Mouse (Mus musculus) heart, embryonic 16.5 days (tissue): ENCODE measurements at regions not wholly inside any gene's neighbourhood (a gene's known extent, or its start where the extent isn't known, plus 50 kb on each side); places are given as distances from the start of the nearest gene placed in this dataset.

Source experiments
- ATAC-seq: fragments of 200-750 bp; cut with Nextera tagmentation; replicated peaks from 2 replicates; pipeline ENCODE4 v1.8.0; 2017; ENCODE audit warnings: moderate number of reproducible peaks; ENCODE audit not compliant: insufficient read depth, low FRiP score; ENCODE audit errors: extremely low read depth
- H3K27ac ChIP-seq: fragments of 300-500 bp; sonication (generic); 2 replicates; pipeline ENCODE4 v1.5.1; 2014; ENCODE audit warnings: mild to moderate bottlenecking, low read length, control low read depth, moderate library complexity
- H3K27me3 ChIP-seq: fragments of 300-500 bp; sonication (generic); 2 replicates; pipeline ENCODE4 v1.6.1; 2014; ENCODE audit warnings: low read length, mixed read lengths; ENCODE audit not compliant: control insufficient read depth, insufficient read depth
- H3K36me3 ChIP-seq: fragments of 300-500 bp; sonication (generic); 2 replicates; pipeline ENCODE4 v1.6.1; 2014; ENCODE audit not compliant: control insufficient read depth, insufficient read depth
- H3K4me1 ChIP-seq: fragments of 300-500 bp; sonication (generic); 2 replicates; pipeline ENCODE4 v1.6.1; 2014; ENCODE audit warnings: low read length, mixed read lengths; ENCODE audit not compliant: control insufficient read depth, insufficient read depth
- H3K4me2 ChIP-seq: fragments of 300-500 bp; sonication (generic); 2 replicates; pipeline ENCODE4 v1.6.1; 2014; ENCODE audit warnings: low read depth, mild to moderate bottlenecking, control low read depth, low read length
- H3K4me3 ChIP-seq: fragments of 300-500 bp; sonication (generic); 2 replicates; pipeline ENCODE4 v1.5.1; 2014; ENCODE audit warnings: mild to moderate bottlenecking, control low read depth, low read length
- H3K9ac ChIP-seq: fragments of 300-500 bp; sonication (generic); 2 replicates; pipeline ENCODE4 v1.6.1; 2014; ENCODE audit warnings: low read length, control low read depth
- H3K9me3 ChIP-seq: fragments of 300-500 bp; sonication (generic); replicated peaks from 2 replicates; pipeline ENCODE4 v1.6.1; 2016; ENCODE audit warnings: low read length; ENCODE audit not compliant: control insufficient read depth
- whole genome bisulfite sequencing: fragments of 180-500 bp; shearing (Covaris S2); extraction: QIAGEN DNeasy Blood & Tissue Kit; methylation state at CpG from one replicate; pipeline ENCODE4 v1.1.7; 2014; 5-methylcytosine and 5-hydroxymethylcytosine counted together

DNA sequence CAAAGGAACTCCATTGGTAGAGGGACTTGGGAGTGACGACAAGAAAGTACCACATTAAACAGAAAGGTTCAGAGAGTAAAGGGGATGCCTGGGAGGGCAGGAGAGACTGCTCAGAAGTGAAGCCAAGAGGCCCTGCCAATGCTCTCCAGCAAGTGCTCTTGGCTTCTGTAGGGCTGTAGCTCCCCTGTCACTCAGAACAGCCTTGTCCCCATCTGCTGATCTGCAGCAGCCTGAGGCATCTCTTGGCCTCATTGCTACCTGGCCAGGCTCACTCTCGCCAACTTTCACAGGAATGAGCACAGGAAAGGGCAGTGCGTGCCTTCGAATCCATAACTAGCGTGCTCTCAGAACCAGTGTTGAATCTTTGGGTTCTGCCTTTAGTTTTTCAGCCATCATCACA is 205.2 kb upstream of the Gm10295 start:
- H3K4me1 ChIP-seq: no peaks in the 10 kb centered on the region
- H3K4me3 ChIP-seq: no peak overlapping the region
- 89% methylated on average over 5 of the region's 5 CpGs for WGBS
- no peaks in the 10 kb centered on the region for H3K36me3 ChIP-seq
- no peak overlapping the region for H3K9ac ChIP-seq
- no peak for ATAC-seq
- H3K9me3 ChIP-seq: no peaks in the 10 kb centered on the region
- no peak overlapping the region for H3K27ac ChIP-seq
- no peak overlapping the region for H3K4me2 ChIP-seq
- no peaks in the 10 kb centered on the region for H3K27me3 ChIP-seq

GRCm38 (mm10) chr7:71555476-71555875 is 204.2 kb upstream of the Gm10295 start:
- Histone ChIP-seq H3K4me1 (no peaks in the 10 kb centered on the region), H3K27me3 (no peaks in the 10 kb centered on the region), H3K9me3 (no peaks in the 10 kb centered on the region), H3K27ac (no peak overlapping the region), H3K4me2 (no peak overlapping the region), H3K36me3 (no peaks in the 10 kb centered on the region), H3K9ac (no peak overlapping the region), H3K4me3 (no peak overlapping the region)
- ATAC-seq: no peak
- 82% methylated on average over 3 of the region's 3 CpGs for WGBS

DNA sequence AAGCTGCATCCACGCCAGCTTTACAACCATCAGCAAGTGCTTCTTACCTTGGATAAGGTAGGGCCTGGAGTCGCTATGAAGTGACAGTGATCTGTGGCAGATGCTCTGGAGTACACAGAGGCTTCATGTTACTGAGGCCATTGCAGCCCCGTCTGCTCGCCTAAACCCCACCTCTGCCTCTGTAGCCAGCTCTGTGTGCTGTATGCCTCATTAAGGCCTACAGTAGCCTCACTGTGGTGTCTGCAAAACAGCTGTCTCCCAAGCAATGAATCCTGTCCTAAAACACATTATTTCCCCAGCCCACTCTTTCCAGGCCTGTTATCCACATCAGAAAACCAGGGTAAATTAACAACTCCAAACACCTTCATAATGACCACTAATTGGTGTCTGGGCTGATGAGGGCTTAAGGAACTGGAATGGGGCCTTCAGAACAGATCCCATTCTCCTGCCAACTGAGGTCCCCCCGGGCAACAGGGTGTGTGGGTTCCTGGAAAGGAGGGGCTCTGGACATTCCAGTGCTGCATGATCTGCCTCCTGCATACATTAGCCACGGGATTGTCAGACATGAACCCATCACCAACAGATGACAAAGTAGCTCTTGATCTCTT is 195.4 kb upstream of the Gm10295 start:
- Histone ChIP-seq H3K4me1 (no peaks in the 10 kb centered on the region), H3K36me3 (no peaks in the 10 kb centered on the region), H3K9me3 (no peaks in the 10 kb centered on the region), H3K9ac (no peak overlapping the region), H3K27me3 (no peaks in the 10 kb centered on the region), H3K4me2 (no peak overlapping the region), H3K4me3 (no peak overlapping the region), H3K27ac (no peak overlapping the region)
- WGBS: 60% methylated on average over 6 of the region's 6 CpGs
- ATAC-seq: no peak

DNA sequence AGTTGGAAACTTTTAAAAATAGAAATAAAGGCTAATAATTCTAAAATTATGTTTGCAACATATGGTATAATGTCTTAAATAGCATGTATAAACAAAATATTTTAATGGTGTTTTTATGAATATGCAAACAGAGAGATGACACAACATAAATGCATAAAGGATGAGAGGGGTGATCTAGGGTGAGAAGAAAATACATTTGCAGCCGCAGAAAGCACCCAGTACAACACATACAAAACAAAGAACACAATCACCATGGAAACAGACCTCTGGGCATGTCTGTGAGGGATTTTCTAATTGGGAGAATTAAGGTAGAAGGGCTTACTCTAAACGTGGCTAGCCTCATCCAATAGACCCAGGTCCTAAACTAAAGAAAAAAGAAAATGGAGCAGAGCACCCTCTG is 190.2 kb upstream of the Gm10295 start:
- H3K4me2 ChIP-seq: no peak overlapping the region
- no peaks in the 10 kb centered on the region for H3K36me3 ChIP-seq
- 65% methylated on average over 2 of the region's 2 CpGs for WGBS
- H3K4me1 ChIP-seq: no peaks in the 10 kb centered on the region
- H3K4me3 ChIP-seq: no peak overlapping the region
- no peak for ATAC-seq
- no peaks in the 10 kb centered on the region for H3K9me3 ChIP-seq
- no peaks in the 10 kb centered on the region for H3K27me3 ChIP-seq
- no peak overlapping the region for H3K27ac ChIP-seq
- no peak overlapping the region for H3K9ac ChIP-seq

DNA sequence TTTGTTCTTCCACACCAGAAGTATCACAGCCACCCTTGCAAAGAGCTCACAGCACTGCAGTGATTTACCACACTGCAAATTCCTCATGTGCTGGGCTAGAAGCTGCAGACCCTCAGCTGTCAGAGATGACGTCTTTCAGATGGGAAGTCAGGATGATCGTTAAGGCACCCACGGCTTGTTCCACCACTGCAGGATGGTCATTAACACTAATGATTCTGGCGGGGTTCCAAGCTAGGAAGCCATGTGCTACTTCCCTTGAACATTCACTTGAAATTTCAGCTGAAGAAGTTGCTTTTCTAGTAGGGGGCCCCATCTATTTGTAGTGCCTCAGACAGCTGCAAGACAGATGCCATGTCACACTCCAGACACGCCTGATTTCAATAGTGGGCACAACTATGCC is 181.8 kb upstream of the Gm10295 start:
- 16% methylated on average over 5 of the region's 5 CpGs for WGBS
- Histone ChIP-seq H3K27ac (no peak overlapping the region), H3K27me3 (no peaks in the 10 kb centered on the region), H3K4me2 (no peak overlapping the region), H3K4me1 (peaks cover 2% of the 10 kb centered on the region; the same call in 1 of the 2 replicates), H3K4me3 (no peak overlapping the region), H3K36me3 (no peaks in the 10 kb centered on the region), H3K9me3 (no peaks in the 10 kb centered on the region), H3K9ac (no peak overlapping the region)
- no peak for ATAC-seq

DNA sequence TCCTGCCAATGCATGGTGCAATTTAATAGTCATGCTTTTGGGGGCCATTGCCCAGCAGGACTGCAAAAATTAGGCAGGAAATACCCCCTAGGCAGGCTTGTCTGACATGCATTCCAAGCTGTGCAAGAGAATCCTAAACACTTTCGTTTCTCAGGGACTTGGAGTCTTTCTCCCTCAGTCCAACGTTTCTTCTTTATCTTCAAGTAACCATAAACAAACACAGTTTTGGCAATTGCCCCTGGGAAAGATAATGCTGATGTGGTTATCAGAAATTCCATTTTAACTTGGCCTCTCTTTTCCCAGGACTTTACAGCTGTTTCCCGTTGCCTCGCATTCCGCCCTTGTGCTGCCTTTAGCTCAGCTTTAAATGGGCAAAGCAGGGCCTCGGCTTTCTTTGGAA is 180.2 kb upstream of the Gm10295 start:
- no peaks in the 10 kb centered on the region for H3K27me3 ChIP-seq
- no peaks in the 10 kb centered on the region for H3K36me3 ChIP-seq
- H3K4me3 ChIP-seq: peak overlapping the region; percentile 31
- H3K9ac ChIP-seq: no peak overlapping the region
- H3K27ac ChIP-seq: peak overlapping the region; percentile 43
- peak; percentile 28; the same call in 1 of the 2 replicates for ATAC-seq
- H3K4me1 ChIP-seq: peaks cover 2% of the 10 kb centered on the region; the same call in 1 of the 2 replicates
- no peaks in the 10 kb centered on the region for H3K9me3 ChIP-seq
- peak overlapping the region; percentile 43 for H3K4me2 ChIP-seq
- WGBS: 17% methylated on average over 6 of the region's 6 CpGs

- no peak for ATAC-seq
- 85% methylated on average over 4 of the region's 4 CpGs for WGBS
- peak overlapping the region; percentile 43; the same call in 1 of the 2 replicates for H3K27ac ChIP-seq
These were observed 179.6 kb upstream of the Gm10295 start for GRCm38 (mm10) chr7:71530922-71531321.

DNA sequence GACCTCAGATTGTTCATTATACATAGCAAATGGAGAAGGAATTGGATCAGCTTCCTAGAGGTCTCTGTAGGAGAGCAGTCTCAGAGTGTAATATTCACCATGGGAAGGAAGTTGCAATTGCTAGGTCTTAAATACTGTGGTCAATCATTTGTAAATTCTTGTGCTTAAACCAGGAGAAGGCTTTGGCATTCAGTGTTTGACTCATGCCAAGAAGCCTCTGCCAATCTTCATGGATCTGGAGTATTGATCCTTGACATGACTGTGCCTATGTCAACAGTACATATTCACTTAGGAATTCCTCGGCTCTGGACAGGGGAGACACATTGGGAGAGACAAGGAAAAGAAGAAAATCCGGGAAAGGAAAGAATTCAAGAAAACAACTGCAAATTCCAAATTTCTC is 174.9 kb upstream of the Gm10295 start:
- Histone ChIP-seq H3K9me3 (no peaks in the 10 kb centered on the region), H3K27me3 (no peaks in the 10 kb centered on the region), H3K36me3 (no peaks in the 10 kb centered on the region), H3K9ac (no peak overlapping the region), H3K4me2 (no peak overlapping the region), H3K4me3 (no peak overlapping the region), H3K27ac (no peak overlapping the region), H3K4me1 (no peaks in the 10 kb centered on the region)
- ATAC-seq: no peak
- WGBS: 81% methylated on average over 2 of the region's 2 CpGs

More at GRCm38 (mm10) chr7:71530922-71531321, 179.6 kb upstream of the Gm10295 start:
- H3K9ac ChIP-seq: no peak overlapping the region
- no peak overlapping the region for H3K4me3 ChIP-seq
- peaks cover 2% of the 10 kb centered on the region; the same call in 1 of the 2 replicates for H3K4me1 ChIP-seq
- H3K4me2 ChIP-seq: no peak overlapping the region
- no peaks in the 10 kb centered on the region for H3K36me3 ChIP-seq
- no peaks in the 10 kb centered on the region for H3K27me3 ChIP-seq
- no peaks in the 10 kb centered on the region for H3K9me3 ChIP-seq

GRCm38 (mm10) chr7:71524577-71525126 is 173.4 kb upstream of the Gm10295 start:
- H3K27ac ChIP-seq: no peak overlapping the region
- no peaks in the 10 kb centered on the region for H3K36me3 ChIP-seq
- no peaks in the 10 kb centered on the region for H3K9me3 ChIP-seq
- no peak overlapping the region for H3K4me3 ChIP-seq
- no peaks in the 10 kb centered on the region for H3K4me1 ChIP-seq
- H3K9ac ChIP-seq: no peak overlapping the region
- H3K4me2 ChIP-seq: no peak overlapping the region
- ATAC-seq: no peak
- H3K27me3 ChIP-seq: no peaks in the 10 kb centered on the region
